Mouse (Mus musculus): Measurements from ENCODE around the gene Znrf2.

GRCm38 (mm10) chr6:54795971-54796370 is 20.7 kb upstream of the Znrf2 start:
- TF ChIP-seq CTCF (IDR thresholded peaks at IDR 0.05; ENCODE audit: extremely low read depth, insufficient read depth, insufficient read length, insufficient replicate concordance) (no peak), POLR2A (IDR thresholded peaks at IDR 0.05; ENCODE audit: low read depth, low read length) (no peak)

Data from spleen, adult 2 months (tissue).